Mouse (Mus musculus) myocyte (in vitro differentiated cells): ENCODE measurements around the gene Swap70. TPM values are rescaled to one million over a fixed set of nuclear protein-coding genes. Genes with fewer than 3 reads are reported as not detected.
A peak's percentile ranks its signal among the peaks of the same experiment; 100 is the strongest.

ENCODE experiments used
- H3K27me3 ChIP-seq: one replicate; pipeline ENCODE4 v1.6.1; 2011; ENCODE audit not compliant: control insufficient read depth, insufficient read depth, insufficient read length
- H3K36me3 ChIP-seq: one replicate; pipeline ENCODE4 v1.6.1; 2011; ENCODE audit not compliant: control insufficient read depth, insufficient read depth
- H3K4me2 ChIP-seq: one replicate; pipeline ENCODE4 v1.6.1; 2011; ENCODE audit warnings: low read depth, control low read depth
- H3K4me3 ChIP-seq: one replicate; pipeline ENCODE4 v1.5.1; 2011; ENCODE audit warnings: mild to moderate bottlenecking, control low read depth, moderate library complexity
- H3K79me2 ChIP-seq: one replicate; pipeline ENCODE4 v1.6.1; 2011; ENCODE audit not compliant: control insufficient read depth, insufficient read depth
- H3ac ChIP-seq: one replicate; pipeline ENCODE4 v1.6.1; 2011; ENCODE audit not compliant: control insufficient read depth, insufficient read length
- CEBPB ChIP-seq: IDR thresholded peaks from 2 replicates; pipeline ENCODE4 v1.6.1; 2011; ENCODE audit warnings: mild to moderate bottlenecking, moderate library complexity; ENCODE audit not compliant: poor library complexity, insufficient read depth, severe bottlenecking
- E2F4 ChIP-seq: IDR thresholded peaks from one replicate; pipeline ENCODE4 v1.6.1; 2011; ENCODE audit warnings: mild to moderate bottlenecking, control low read depth, moderate library complexity; ENCODE audit not compliant: insufficient read depth
- MAX ChIP-seq: IDR thresholded peaks from one replicate; pipeline ENCODE4 v1.6.1; 2011; ENCODE audit warnings: low read depth, mild to moderate bottlenecking, control low read depth
- MYOD1 ChIP-seq, 3 experiments: IDR thresholded peaks; one replicate each; pipeline ENCODE4 v1.6.1; 2011; ENCODE audit warnings: control low read depth in 2 of 3, low read depth in 2 of 3, mild to moderate bottlenecking in 2 of 3, moderate library complexity in 1 of 3; ENCODE audit not compliant: insufficient read length in 2 of 3, control insufficient read depth in 1 of 3
- MYOG ChIP-seq, 3 experiments: IDR thresholded peaks; one replicate each; pipeline ENCODE4 v1.6.1; 2011; ENCODE audit warnings: control low read depth in 2 of 3, low read depth in 2 of 3, mild to moderate bottlenecking in 2 of 3; ENCODE audit not compliant: insufficient read length in 2 of 3, control insufficient read depth in 1 of 3, insufficient read depth in 1 of 3
- POLR2A ChIP-seq: IDR thresholded peaks from one replicate; pipeline ENCODE4 v1.6.1; 2011; ENCODE audit warnings: low read depth, mild to moderate bottlenecking, control low read depth, moderate library complexity; ENCODE audit not compliant: insufficient read length
- POLR2AphosphoS2 ChIP-seq: IDR thresholded peaks from one replicate; pipeline ENCODE4 v1.6.1; 2011; ENCODE audit warnings: low read depth, control low read depth; ENCODE audit not compliant: insufficient read length
- REST ChIP-seq: IDR thresholded peaks from one replicate; pipeline ENCODE4 v1.6.1; 2011; ENCODE audit warnings: mild to moderate bottlenecking, control low read depth, moderate library complexity; ENCODE audit not compliant: insufficient read depth, insufficient read length
- SRF ChIP-seq: IDR thresholded peaks from one replicate; pipeline ENCODE4 v1.6.1; 2011; ENCODE audit warnings: low read depth; ENCODE audit not compliant: control insufficient read depth, insufficient read length
- TCF12 ChIP-seq: IDR thresholded peaks from one replicate; pipeline ENCODE4 v1.6.1; 2011; ENCODE audit warnings: mild to moderate bottlenecking, control low read depth; ENCODE audit not compliant: poor library complexity, insufficient read depth, severe bottlenecking
- TCF3 ChIP-seq: IDR thresholded peaks from one replicate; pipeline ENCODE4 v1.6.1; 2011; ENCODE audit warnings: low read depth, control low read depth; ENCODE audit not compliant: insufficient read length
- USF1 ChIP-seq: IDR thresholded peaks from one replicate; pipeline ENCODE4 v1.6.1; 2011; ENCODE audit warnings: low read depth, mild to moderate bottlenecking, control low read depth, moderate library complexity
- polyA plus RNA-seq: library from polyadenylated mRNA; unstranded; fragments of >200 nt; fragmentation: generic; extraction: Trizol; gene quantifications from one replicate; pipeline ENCODE4 v1.2.1, GENCODE M21; 2012; ENCODE audit warnings: missing spikeins

Gene Swap70
- polyA plus RNA-seq, 1 experiment, result 11.4 TPM

DNA sequence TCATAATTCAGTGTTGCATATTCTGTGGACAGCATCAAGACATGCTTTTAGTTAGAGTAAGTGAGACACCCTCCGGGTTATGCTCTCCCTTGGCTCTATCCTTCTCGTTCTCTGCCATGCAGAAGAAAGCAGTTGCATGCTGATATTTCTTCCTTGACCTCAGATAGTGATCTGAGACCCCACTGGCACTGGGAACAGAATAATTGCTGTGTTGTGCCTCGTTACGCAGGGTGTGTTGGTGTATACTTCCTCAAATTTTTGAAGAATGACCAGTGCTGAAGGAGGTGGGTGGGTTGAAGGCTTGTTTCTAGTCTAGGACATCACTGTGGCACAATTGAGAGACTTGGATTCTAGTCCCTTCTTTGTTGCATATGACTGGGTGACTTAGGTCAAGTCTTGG is 14.6 kb downstream of the Swap70 start:
- H3ac ChIP-seq, result no peak overlapping the region
- TF ChIP-seq E2F4 (no peak), MYOD1 (IDR thresholded peaks at IDR 0.05; ENCODE audit: control insufficient read depth in 1 of 3, insufficient read length in 2 of 3, low read depth in 2 of 3) (no peak), POLR2A (no peak), MYOG (IDR thresholded peaks at IDR 0.05; ENCODE audit: control insufficient read depth in 1 of 3, insufficient read depth in 1 of 3, insufficient read length in 2 of 3, low read depth in 2 of 3) (no peak), MAX (no peak), TCF12 (no peak), TCF3 (no peak), SRF (no peak), USF1 (no peak), POLR2AphosphoS2 (no peak), CEBPB (no peak), REST (no peak)
- H3K4me2 ChIP-seq, result no peak overlapping the region
- H3K79me2 ChIP-seq, result peaks cover 38% of the 10 kb centered on the region
- no peaks in the 10 kb centered on the region for H3K36me3 ChIP-seq
- no peak overlapping the region for H3K4me3 ChIP-seq
- no peaks in the 10 kb centered on the region for H3K27me3 ChIP-seq

- Histone ChIP-seq H3K4me2 (peak overlapping the region; percentile 69), H3ac (no peak overlapping the region), H3K27me3 (no peaks in the 10 kb centered on the region), H3K4me3 (no peak overlapping the region), H3K36me3 (no peaks in the 10 kb centered on the region), H3K79me2 (peaks cover 36% of the 10 kb centered on the region)
- no peak for TF ChIP-seq REST
- TF ChIP-seq TCF3, result no peak
Measured at GRCm38 (mm10) chr7:110237451-110237836, 15.9 kb downstream of the Swap70 start.

DNA sequence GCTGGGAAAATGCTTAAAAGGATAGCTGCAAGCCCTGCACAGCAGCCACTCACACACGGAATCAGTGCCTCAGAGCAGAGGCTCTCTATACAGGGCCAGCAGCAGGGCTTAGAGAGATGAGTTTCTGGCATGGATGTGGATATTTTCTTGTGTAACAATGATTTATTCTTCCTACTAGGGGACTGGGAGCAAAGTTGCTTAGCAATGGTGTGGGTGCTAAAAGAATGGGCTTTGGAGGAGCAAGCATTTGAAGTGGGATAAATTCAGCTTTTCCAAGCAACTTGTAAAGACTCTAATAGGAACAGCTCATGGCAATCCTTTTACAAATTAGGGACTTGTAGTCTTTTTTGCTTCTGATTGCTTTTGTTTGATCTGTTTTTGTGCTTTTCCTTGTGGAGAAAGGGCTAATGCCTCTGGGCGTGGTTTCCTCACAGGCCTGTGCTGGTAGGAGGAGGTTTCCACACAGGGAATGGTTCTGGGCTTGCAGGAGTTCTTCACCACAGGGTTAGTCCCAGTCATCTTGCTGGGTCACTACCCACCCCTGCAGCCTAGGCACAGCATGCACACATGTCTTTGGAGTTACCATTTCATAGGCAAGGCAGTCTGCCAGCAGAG is 16.4 kb downstream of the Swap70 start:
- no peak overlapping the region for H3ac ChIP-seq
- H3K36me3 ChIP-seq, result no peaks in the 10 kb centered on the region
- H3K27me3 ChIP-seq, result no peaks in the 10 kb centered on the region
- H3K4me3 ChIP-seq, result no peak overlapping the region
- peaks cover 41% of the 10 kb centered on the region for H3K79me2 ChIP-seq
- TF ChIP-seq SRF (no peak), TCF12 (no peak), POLR2AphosphoS2 (no peak), CEBPB (no peak), POLR2A (no peak), USF1 (no peak), TCF3 (no peak), MYOG (IDR thresholded peaks at IDR 0.05; ENCODE audit: control insufficient read depth in 1 of 3, insufficient read depth in 1 of 3, insufficient read length in 2 of 3, low read depth in 2 of 3) (no peak), E2F4 (no peak), REST (no peak), MYOD1 (IDR thresholded peaks at IDR 0.05; ENCODE audit: control insufficient read depth in 1 of 3, insufficient read length in 2 of 3, low read depth in 2 of 3) (no peak)
- peak overlapping the region; percentile 69 for H3K4me2 ChIP-seq

GRCm38 (mm10) chr7:110239590-110239989 is 18.1 kb downstream of the Swap70 start:
- TF ChIP-seq POLR2AphosphoS2, result no peak
- TF ChIP-seq SRF, result no peak
- TF ChIP-seq USF1, result no peak
- no peak for TF ChIP-seq CEBPB
- no peak for TF ChIP-seq POLR2A
- no peak for TF ChIP-seq MYOD1 (IDR thresholded peaks at IDR 0.05; ENCODE audit: control insufficient read depth in 1 of 3, insufficient read length in 2 of 3, low read depth in 2 of 3)
- TF ChIP-seq TCF3, result no peak
- no peak for TF ChIP-seq TCF12
- TF ChIP-seq MYOG (IDR thresholded peaks at IDR 0.05; ENCODE audit: control insufficient read depth in 1 of 3, insufficient read depth in 1 of 3, insufficient read length in 2 of 3, low read depth in 2 of 3), result no peak
- TF ChIP-seq REST, result no peak
- no peak for TF ChIP-seq E2F4
- no peak for TF ChIP-seq MAX

DNA sequence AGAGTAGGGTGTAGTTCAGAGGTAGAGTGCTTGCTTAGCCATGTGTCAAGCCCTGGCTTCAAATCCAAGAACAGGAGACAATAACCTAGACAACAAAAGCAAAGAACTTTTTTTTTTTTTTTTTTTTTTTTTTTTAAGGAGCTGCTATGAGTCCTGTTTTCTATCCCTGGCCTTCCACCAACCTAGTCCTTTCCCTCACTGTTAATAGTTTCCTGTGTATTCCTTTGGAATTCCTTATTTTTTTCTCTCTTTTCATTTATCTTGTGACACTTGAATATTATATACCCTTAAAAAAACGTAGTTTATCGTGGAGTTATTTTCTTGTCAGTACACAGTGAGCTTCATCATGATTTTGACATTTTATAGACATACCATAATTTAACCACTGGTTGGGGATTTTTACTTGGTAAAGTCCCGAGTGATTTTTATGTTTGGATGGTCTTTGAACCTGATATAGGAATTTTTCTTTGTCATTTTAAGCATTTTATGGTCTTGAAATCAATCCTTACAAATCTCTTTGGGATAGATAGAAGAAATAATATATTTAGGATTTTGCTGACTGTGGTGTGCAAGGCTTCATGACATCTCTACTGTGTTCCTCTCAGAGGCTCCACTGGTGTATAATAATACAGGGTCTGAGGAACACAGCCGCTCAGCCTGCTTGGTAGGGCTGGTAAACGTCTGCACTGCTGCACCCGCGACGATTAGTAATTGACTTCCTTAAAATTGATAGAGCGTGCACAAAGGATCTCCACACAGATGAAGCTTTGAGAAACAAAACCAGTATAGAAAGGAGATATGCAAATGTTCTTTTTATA is 20.2 kb downstream of the Swap70 start:
- Histone ChIP-seq H3K27me3 (no peaks in the 10 kb centered on the region), H3K4me2 (no peak overlapping the region)

More at GRCm38 (mm10) chr7:110239590-110239989, 18.1 kb downstream of the Swap70 start:
- Histone ChIP-seq H3K4me3 (no peak overlapping the region), H3K27me3 (no peaks in the 10 kb centered on the region), H3K4me2 (no peak overlapping the region), H3K79me2 (peaks cover 41% of the 10 kb centered on the region), H3K36me3 (no peaks in the 10 kb centered on the region), H3ac (no peak overlapping the region)

More for the DNA sequence above, 20.2 kb downstream of the Swap70 start:
- H3K36me3 ChIP-seq, result no peaks in the 10 kb centered on the region
- peaks cover 49% of the 10 kb centered on the region for H3K79me2 ChIP-seq
- no peak overlapping the region for H3ac ChIP-seq
- no peak overlapping the region for H3K4me3 ChIP-seq
- no peak for TF ChIP-seq MYOD1 (IDR thresholded peaks at IDR 0.05; ENCODE audit: control insufficient read depth in 1 of 3, insufficient read length in 2 of 3, low read depth in 2 of 3)
- no peak for TF ChIP-seq TCF3
- no peak for TF ChIP-seq USF1
- TF ChIP-seq SRF, result no peak
- no peak for TF ChIP-seq MAX
- no peak for TF ChIP-seq POLR2A
- TF ChIP-seq POLR2AphosphoS2, result no peak
- TF ChIP-seq CEBPB, result no peak
- TF ChIP-seq REST, result no peak
- no peak for TF ChIP-seq E2F4
- TF ChIP-seq TCF12, result no peak
- no peak for TF ChIP-seq MYOG (IDR thresholded peaks at IDR 0.05; ENCODE audit: control insufficient read depth in 1 of 3, insufficient read depth in 1 of 3, insufficient read length in 2 of 3, low read depth in 2 of 3)
